Mouse (Mus musculus) CD4-positive naive resting alpha-beta T cell, adult 76 days (primary cell): ENCODE measurements around the gene Arhgef6. TPM values are rescaled to one million over a fixed set of nuclear protein-coding genes. Genes with fewer than 3 reads are reported as not detected.

Experiments used
- total RNA-seq: library from RNA; stranded (reverse); gene quantifications from one replicate; pipeline ENCODE4 v1.2.4, GENCODE M21; 2023

Arhgef6 gene
- total RNA-seq, result 86.5 TPM

DNA sequence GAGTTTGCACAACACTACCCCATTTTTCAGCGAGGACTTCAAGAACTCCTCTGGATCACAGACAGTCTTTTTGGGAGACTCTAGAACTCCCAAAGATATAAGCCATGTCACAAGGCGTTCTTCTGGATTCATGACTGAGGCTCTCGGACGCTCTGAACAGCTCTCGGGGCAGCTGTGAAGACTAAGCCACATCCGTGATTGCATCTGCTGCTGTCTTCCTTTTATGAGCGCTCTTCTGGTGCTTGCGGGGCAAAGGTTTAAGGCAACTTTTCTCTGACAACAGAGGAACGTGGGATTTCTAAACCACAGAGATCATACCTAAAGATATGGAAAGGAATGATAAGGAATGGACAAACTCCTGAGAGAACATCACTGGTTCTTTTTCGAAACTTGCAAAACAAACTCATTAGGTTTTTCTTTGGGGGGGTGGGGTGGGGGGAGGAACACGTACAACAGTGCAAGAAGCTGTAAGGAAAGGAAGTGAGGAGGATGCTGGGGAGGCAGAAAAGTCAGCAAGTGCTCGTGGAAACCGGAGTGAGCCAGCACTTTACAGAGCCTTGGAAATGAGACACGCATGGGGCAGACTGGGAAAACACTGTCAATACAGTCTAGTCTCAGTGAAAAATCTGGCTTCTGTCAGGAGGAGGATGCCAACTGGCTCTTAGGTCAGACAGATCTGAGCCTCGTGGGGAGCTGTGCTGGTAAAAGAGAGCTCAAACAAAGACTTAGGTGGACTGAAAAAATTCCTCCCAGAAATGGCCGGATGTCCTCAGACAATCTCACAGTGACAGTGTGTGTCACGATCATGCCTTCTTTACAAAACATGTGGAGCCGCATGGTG, at the start of gene Arhgef6:
Arhgef6 (minus strand) TSS at position 359 of the 841 bp plus-strand sequence.

DNA sequence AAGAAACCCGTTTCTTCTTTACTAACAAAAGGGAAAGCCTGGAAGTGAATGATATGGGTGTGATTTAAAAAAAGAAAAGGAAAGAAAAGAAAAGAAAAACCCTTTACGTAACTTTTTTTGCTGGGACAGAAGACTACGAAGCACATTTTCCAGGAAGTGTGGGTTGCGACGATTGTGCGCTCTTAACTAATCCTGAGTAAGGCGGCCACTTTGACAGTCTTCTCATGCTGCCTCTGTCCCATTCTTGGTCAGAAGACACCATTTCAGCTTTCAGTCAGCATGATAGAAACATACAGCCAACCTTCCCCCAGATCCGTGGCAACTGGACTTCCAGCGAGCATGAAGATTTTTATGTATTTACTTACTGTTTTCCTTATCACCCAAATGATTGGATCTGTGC, 126.7 kb downstream of the Arhgef6 start, which contains the start of gene Cd40lg:
Cd40lg (plus strand) TSS at position 268 of the 400 bp plus-strand sequence.

Other genes starting within 250 kb of the Arhgef6 start
- 81.4 TPM for gene Cd40lg, start 126.6 kb downstream of the Arhgef6 start, total RNA-seq
- gene Rbmx, start 54.3 kb upstream of the Arhgef6 start, total RNA-seq, result 70.8 TPM
- not detected for gene Gm364, start 70.4 kb upstream of the Arhgef6 start, total RNA-seq
- gene Gpr101, start 165.0 kb upstream of the Arhgef6 start, total RNA-seq, result not detected